In the genomic region with DNA sequence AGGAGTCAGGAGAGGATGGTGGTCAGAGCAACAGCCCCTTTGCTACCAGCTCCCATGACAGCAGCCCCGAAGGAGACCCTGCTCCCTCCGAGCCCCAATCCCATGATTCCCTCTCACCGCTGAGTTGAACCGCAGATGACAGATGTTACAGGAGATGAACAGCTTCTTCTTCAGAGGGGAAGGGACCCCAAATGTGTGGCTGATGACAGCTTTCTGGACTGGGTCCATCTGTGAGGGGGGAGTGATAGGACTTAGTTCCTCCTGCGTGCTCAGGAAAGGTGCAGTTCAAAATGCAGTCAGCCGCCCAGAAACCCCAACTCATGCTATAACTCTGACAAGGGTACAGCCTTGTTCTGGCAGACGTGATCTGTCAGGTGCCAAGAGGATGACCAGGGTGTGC, we compare ENCODE assay signal across 23 mouse cellular contexts. TPM values are rescaled to one million over a fixed set of nuclear protein-coding genes. Genes with fewer than 3 reads are reported as not detected.
DNase-seq lines count a peak whose midpoint lies in the region; ATAC-seq and TF ChIP-seq lines count a peak whose summit lies in the region.
"Had no signal": no experiment of that assay in that cellular context is flagged by ENCODE, and none has a peak within 500 bp of the region (broad histone marks: within the 10 kb centered on the region; RNA-seq: fewer than 3 reads in every experiment).

No protein-coding gene starts in this region.

- no peak overlapping the region for H3K27ac ChIP-seq in gastrocnemius, adult 2 months
- peak overlapping the region; percentile 42 for H3K27ac ChIP-seq in MEL (ENCODE audit: control insufficient read depth, low read depth, low read length)

- peak; percentile 32 to 38; a peak in 1 of 4 replicates for TF ChIP-seq POLR2A in MEL (IDR thresholded peaks at IDR 0.05; ENCODE audit: control insufficient read depth in 1 of 2, insufficient read depth in 1 of 2, low read depth in 1 of 2, low read length in 2 of 2, poor library complexity in 1 of 2)

- H3K79me2 ChIP-seq in MEL (ENCODE audit: control insufficient read depth, insufficient read depth, low read length, poor library complexity): no peaks in the 10 kb centered on the region

- no peak for ATAC-seq in megakaryocyte, adult 5-6 weeks (ENCODE audit: poor library complexity, severe bottlenecking)
- no peak for ATAC-seq in monocyte, adult 5-6 weeks (replicated peaks; ENCODE audit: insufficient number of reproducible peaks, low FRiP score, low TSS enrichment, poor library complexity, severe bottlenecking)
- ATAC-seq: activated CD4-positive, CD25-positive, alpha-beta regulatory T cell, adult 4 months; CD4-positive, CD25-positive, alpha-beta regulatory T cell, adult 4 months; Patski had no signal

- intact Hi-C loops in gastrocnemius, adult 2 months (cut with DNase I): no loop called here

- no peak overlapping the region for H3K4me3 ChIP-seq in gastrocnemius, adult 2 months
- peak overlapping the region; percentile 10 to 32; a peak in 2 of 4 replicates for H3K4me3 ChIP-seq in MEL (ENCODE audit: control insufficient read depth in 1 of 2, insufficient read depth in 1 of 2, low read depth in 2 of 2, low read length in 2 of 2)

- H3K9ac ChIP-seq in MEL (ENCODE audit: control insufficient read depth, low read depth, low read length, poor library complexity, severe bottlenecking): peak overlapping the region; percentile 36

- peaks cover 0 to 14% of the 10 kb centered on the region in 2 experiments; a peak in 2 of 4 replicates for H3K36me3 ChIP-seq in MEL (ENCODE audit: control insufficient read depth in 1 of 2, insufficient read depth in 2 of 2, low read length in 2 of 2)
- H3K36me3 ChIP-seq: G1E had no signal

- TF ChIP-seq EP300 in MEL (IDR thresholded peaks at IDR 0.05; ENCODE audit: low read depth in 1 of 2, low read length in 2 of 2): peak; percentile 96 to 97

- no peak for TF ChIP-seq RAD21 in MEL (IDR thresholded peaks at IDR 0.05; ENCODE audit: low read depth, low read length)

- no peak for TF ChIP-seq CTCF in gastrocnemius, adult 2 months (IDR thresholded peaks at IDR 0.05)
- no peak for TF ChIP-seq CTCF in MEL (IDR thresholded peaks at IDR 0.05 in 2 of 3, conservative IDR thresholded peaks at IDR 0.05 in 1 of 3; ENCODE audit: control insufficient read depth in 1 of 3, insufficient read depth in 1 of 3, low read depth in 2 of 3, low read length in 3 of 3, poor library complexity in 1 of 3, severe bottlenecking in 1 of 3)

- peaks cover 15 to 17% of the 10 kb centered on the region in 2 experiments for H3K4me1 ChIP-seq in MEL (ENCODE audit: control insufficient read depth in 1 of 2, insufficient read depth in 2 of 2, low read length in 2 of 2)

- H3K9me3 ChIP-seq in MEL (replicated peaks; ENCODE audit: insufficient read depth, low read length): no peaks in the 10 kb centered on the region
- H3K9me3 ChIP-seq: G1E had no signal

- H3K27me3 ChIP-seq in MEL (ENCODE audit: control insufficient read depth in 1 of 2, insufficient read depth in 2 of 2, low read length in 2 of 2): no peaks in the 10 kb centered on the region

- DNase-seq in gastrocnemius, adult 2 months: peak; percentile 6
- DNase-seq in gastrocnemius, postnatal 4 days (ENCODE audit: low spot score in 2 of 2): no peak
- DNase-seq in MEL (ENCODE audit: low read depth, low spot score): peak; percentile 98
- DNase-seq in MEL-GATA-1-ER (ENCODE audit: extremely low read depth, low read depth): peak; percentile 97
- DNase-seq: adrenal gland, adult 2 months; adrenal gland, adult 8-10 months; adrenal gland, postnatal 10 days; adrenal gland, postnatal 14 days; adrenal gland, postnatal 25 days; adrenal gland, postnatal 36 days; B cell, adult 2 months; cerebellum, adult 11 months; cerebellum, adult 11-12 months; cerebellum, adult 18-20 months; cerebellum, adult 2 months; cerebellum, adult 8-10 months had no signal

TF ChIP-seq in MEL, 35 proteins besides CTCF, POLR2A, EP300 and RAD21 (continues in another document):
- TF ChIP-seq GATA1 (IDR thresholded peaks at IDR 0.05; ENCODE audit: low read depth, low read length) (peak; percentile 85), MXI1 (IDR thresholded peaks at IDR 0.05; ENCODE audit: low read depth, low read length) (peak; percentile 88), MYC (IDR thresholded peaks at IDR 0.05; ENCODE audit: low read depth, low read length) (peak; percentile 94), MAX (IDR thresholded peaks at IDR 0.05; ENCODE audit: low read length) (no peak; the same call in none of the 2 replicates), JUND (IDR thresholded peaks at IDR 0.05; ENCODE audit: low read depth, low read length) (no peak), MAFK (IDR thresholded peaks at IDR 0.05; ENCODE audit: borderline replicate concordance, low read depth, low read length) (peak; percentile 92), USF1 (IDR thresholded peaks at IDR 0.05; ENCODE audit: low read depth, low read length) (0 out of 2 replicates have a peak, but pooled peaks have one; percentile 6), TAL1 (IDR thresholded peaks at IDR 0.05; ENCODE audit: low read length) (peak; percentile 94), RCOR1 (IDR thresholded peaks at IDR 0.05; ENCODE audit: low read depth, low read length) (peak; percentile 92), NRF1 (IDR thresholded peaks at IDR 0.05; ENCODE audit: insufficient read depth, low read depth, low read length, poor library complexity, severe bottlenecking) (no peak; the same call in 1 of the 2 replicates), ETS1 (IDR thresholded peaks at IDR 0.05; ENCODE audit: low read depth, low read length) (peak; percentile 98), TCF12 (IDR thresholded peaks at IDR 0.05; ENCODE audit: low read depth, low read length) (peak; percentile 95), ELF1 (IDR thresholded peaks at IDR 0.05; ENCODE audit: low read depth, low read length) (peak; percentile 50; the same call in 1 of the 2 replicates), ZC3H11A (IDR thresholded peaks at IDR 0.05; ENCODE audit: low read depth, low read length) (no peak), BHLHE40 (IDR thresholded peaks at IDR 0.05; ENCODE audit: borderline replicate concordance, low read depth, low read length) (peak; percentile 68; the same call in 1 of the 2 replicates), HCFC1 (IDR thresholded peaks at IDR 0.05; ENCODE audit: low read depth, low read length) (peak; percentile 71), MAZ (IDR thresholded peaks at IDR 0.05; ENCODE audit: low read depth, low read length) (peak; percentile 99), KAT2A (conservative IDR thresholded peaks at IDR 0.05; ENCODE audit: low read depth, low read length) (0 out of 2 replicates have a peak, but pooled peaks have one; percentile 34), UBTF (IDR thresholded peaks at IDR 0.05; ENCODE audit: borderline replicate concordance, insufficient read depth, low read depth, low read length) (no peak), NELFE (IDR thresholded peaks at IDR 0.05; ENCODE audit: low read depth, low read length) (0 out of 2 replicates have a peak, but pooled peaks have one; percentile 19), POLR2AphosphoS5 (IDR thresholded peaks at IDR 0.05; ENCODE audit: borderline replicate concordance, low read depth, low read length) (no peak), ZMIZ1 (IDR thresholded peaks at IDR 0.05; ENCODE audit: low read depth, low read length) (peak; percentile 70), SIN3A (IDR thresholded peaks at IDR 0.05; ENCODE audit: low read length) (peak; percentile 98), TBP (IDR thresholded peaks at IDR 0.05; ENCODE audit: low read depth, low read length) (0 out of 2 replicates have a peak, but pooled peaks have one; percentile 18), ZNF384 (IDR thresholded peaks at IDR 0.05; ENCODE audit: low read depth, low read length) (peak; percentile 37; the same call in 1 of the 2 replicates), GABPA (IDR thresholded peaks at IDR 0.05; ENCODE audit: low read depth, low read length) (peak; percentile 14; the same call in 1 of the 2 replicates)

RNA-seq across cellular contexts. Expression of a gene that starts 14.6 kb away (rescaled TPM):
- total RNA-seq in gastrocnemius, adult 2 months (2021): 100 to 1,000 TPM; 116 TPM
- 100 to 1,000 TPM; 192 to 239 TPM for total RNA-seq in gastrocnemius, postnatal 4 days (2021)
- 230 and 233 TPM in 2 replicates for total RNA-seq in MEL (2012; rRNA removed)
- polyA plus RNA-seq in MEL (2012; ENCODE audit: insufficient read depth in 1 of 2, insufficient read length in 2 of 2, low read depth in 1 of 2, low replicate concordance in 2 of 2, missing spikeins in 1 of 2): 100 to 1,000 TPM; 346 to 452 TPM
- 98.1 and 124 TPM in 2 replicates for total RNA-seq in megakaryocyte, adult 5-6 weeks (2015)
- total RNA-seq in megakaryocyte, adult 5-6 weeks (2017): 145 and 172 TPM in 2 replicates
- total RNA-seq in monocyte, adult 5-6 weeks (2017): 239 to 305 TPM (median 293 TPM) in 3 replicates

RNA-seq across cellular contexts. Expression of a gene that starts 15.5 kb away (rescaled TPM):
- total RNA-seq in gastrocnemius, adult 2 months (2021): 10 to 100 TPM; 15.3 to 21.9 TPM
- total RNA-seq in gastrocnemius, postnatal 4 days (2021): 10 to 100 TPM; 42.5 to 43.7 TPM
- total RNA-seq in MEL (2012; rRNA removed): 37.1 and 40.5 TPM in 2 replicates
- polyA plus RNA-seq in MEL (2012; ENCODE audit: insufficient read depth in 1 of 2, insufficient read length in 2 of 2, low read depth in 1 of 2, low replicate concordance in 2 of 2, missing spikeins in 1 of 2): 10 to 100 TPM in 1 of 2 experiments, not detected in 1; 49.9 TPM
- total RNA-seq in megakaryocyte, adult 5-6 weeks (2015): 47.7 and 52.7 TPM in 2 replicates
- total RNA-seq in megakaryocyte, adult 5-6 weeks (2017): 36.0 and 45.5 TPM in 2 replicates
- total RNA-seq in monocyte, adult 5-6 weeks (2017): 49.6 to 69.8 TPM (median 54.5 TPM) in 3 replicates

RNA-seq across cellular contexts. Expression of a gene that starts 57.7 kb away (rescaled TPM):
- total RNA-seq in gastrocnemius, adult 2 months (2021): under 1 TPM in 1 of 2 experiments, not detected in 1; 0.39 TPM
- total RNA-seq in gastrocnemius, postnatal 4 days (2021): 1 to 10 TPM; 1.9 to 2.2 TPM
- total RNA-seq in MEL (2012; rRNA removed): 0.12 TPM in 1 of 2 replicates, not detected in the other
- polyA plus RNA-seq in MEL (2012; ENCODE audit: insufficient read depth in 1 of 2, insufficient read length in 2 of 2, low read depth in 1 of 2, low replicate concordance in 2 of 2, missing spikeins in 1 of 2): under 1 TPM in 1 of 2 experiments, not detected in 1; 0.15 TPM
- not detected in 2 replicates for total RNA-seq in megakaryocyte, adult 5-6 weeks (2015)
- total RNA-seq in megakaryocyte, adult 5-6 weeks (2017): not detected in 2 replicates
- total RNA-seq in monocyte, adult 5-6 weeks (2017): 0.32 to 0.76 TPM (median 0.49 TPM) in 3 replicates
- total RNA-seq: adrenal gland, postnatal 14 days had no signal
- polyA plus RNA-seq: C2C12, G1E, Patski had no signal

RNA-seq across cellular contexts. Expression of a gene that starts 59.8 kb away (rescaled TPM):
- 1 to 10 TPM; 3.2 to 4.4 TPM for total RNA-seq in gastrocnemius, adult 2 months (2021)
- total RNA-seq in gastrocnemius, postnatal 4 days (2021): 10 to 100 TPM; 33.3 to 38.3 TPM
- total RNA-seq in MEL (2012; rRNA removed): 19.0 and 20.1 TPM in 2 replicates
- polyA plus RNA-seq in MEL (2012; ENCODE audit: insufficient read depth in 1 of 2, insufficient read length in 2 of 2, low read depth in 1 of 2, low replicate concordance in 2 of 2, missing spikeins in 1 of 2): 10 to 100 TPM in 1 of 2 experiments, not detected in 1; 20.8 TPM
- total RNA-seq in megakaryocyte, adult 5-6 weeks (2015): 9.5 and 11.3 TPM in 2 replicates
- total RNA-seq in megakaryocyte, adult 5-6 weeks (2017): 22.2 and 23.9 TPM in 2 replicates
- total RNA-seq in monocyte, adult 5-6 weeks (2017): 22.6 to 33.8 TPM (median 25.9 TPM) in 3 replicates

Comparison
In these comparisons a context has a peak if more than half of its experiments do, and no peak if none do; other contexts are left out.
1. DNase-seq: peak in gastrocnemius, adult 2 months (single experiment), MEL (single experiment) and MEL-GATA-1-ER (single experiment); none in gastrocnemius, postnatal 4 days (0 of 2).